10 mouse cellular contexts compared by ENCODE assay signal in the genomic region with DNA sequence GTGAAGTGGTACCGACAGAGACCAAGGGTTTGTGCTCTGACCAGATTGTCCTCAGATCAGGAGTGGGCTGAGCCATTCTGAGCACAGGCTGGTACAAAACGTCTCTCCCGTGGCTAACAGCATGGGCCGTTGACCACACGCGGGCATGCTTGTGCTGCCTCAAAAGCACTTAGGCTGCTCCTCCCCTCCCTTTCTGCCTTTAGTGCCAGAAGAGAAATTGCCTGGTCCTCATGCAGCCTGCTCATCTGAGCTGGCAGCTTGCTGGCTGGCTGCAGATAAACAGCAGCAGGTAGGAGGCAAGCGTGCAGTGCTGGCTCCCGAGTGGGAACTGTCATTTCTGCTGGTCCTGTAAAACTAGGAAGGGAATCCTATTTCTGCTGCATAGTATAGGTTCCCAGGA.
DNase-seq lines count a peak whose midpoint lies in the region; ATAC-seq lines count a peak whose summit lies in the region.
"Had no signal": no experiment of that assay in that cellular context is flagged by ENCODE, and none has a peak within 500 bp of the region (broad histone marks: within the 10 kb centered on the region; RNA-seq: fewer than 3 reads in every experiment).

No protein-coding gene starts in this region.

- H3K27me3 ChIP-seq in embryonic facial prominence, embryonic 10.5 days (replicated peaks; ENCODE audit: low read depth, poor library complexity, severe bottlenecking): 0 out of 2 replicates have a peak, but pooled peaks cover 10% of the 10 kb centered on the region
- H3K27me3 ChIP-seq: limb, embryonic 15.5 days had no signal

- 0 out of 2 replicates have a peak overlapping the region, but pooled peaks have one; percentile 3 for H3K27ac ChIP-seq in embryonic facial prominence, embryonic 10.5 days (replicated peaks)
- H3K27ac ChIP-seq: limb, embryonic 15.5 days had no signal

- peak; percentile 69; the same call in 1 of the 2 replicates for ATAC-seq in frontal cortex, adult (ENCODE audit: low TSS enrichment)

- H3K9me3 ChIP-seq in embryonic facial prominence, embryonic 10.5 days: no peaks in the 10 kb centered on the region
- H3K9me3 ChIP-seq: limb, embryonic 15.5 days had no signal

- DNase-seq in frontal cortex, postnatal 25 days (ENCODE audit: low spot score in 2 of 2): no peak
- DNase-seq in 3134 (ENCODE audit: extremely low read depth, insufficient read length, low spot score): peak; percentile 18
- DNase-seq in embryonic facial prominence, embryonic 10.5 days (ENCODE audit: low spot score): no peak
- peak; percentile 27 to 57 for DNase-seq in layer of hippocampus, postnatal 14 days (ENCODE audit: low spot score in 2 of 2)
- no peak for DNase-seq in urinary bladder, postnatal 25 days (ENCODE audit: low spot score)
- DNase-seq in spleen, adult 18-20 months: no peak
- no peak for DNase-seq in kidney, adult 18-20 months
- DNase-seq: heart, postnatal 36 days had no signal

- WGBS in embryonic facial prominence, embryonic 10.5 days: 77% methylated on average over 8 of the region's 8 CpGs

- no peaks in the 10 kb centered on the region for H3K36me3 ChIP-seq in embryonic facial prominence, embryonic 10.5 days (replicated peaks)
- H3K36me3 ChIP-seq: limb, embryonic 15.5 days had no signal

- peaks cover 24% of the 10 kb centered on the region for H3K4me1 ChIP-seq in embryonic facial prominence, embryonic 10.5 days

- H3K4me3 ChIP-seq in embryonic facial prominence, embryonic 10.5 days: no peak overlapping the region
- H3K4me3 ChIP-seq: limb, embryonic 15.5 days had no signal

Comparison
In these comparisons a context has a peak if more than half of its experiments do, and no peak if none do; other contexts are left out.
1. DNase-seq: peak in 3134 (single experiment) and layer of hippocampus, postnatal 14 days (2 of 2); none in frontal cortex, postnatal 25 days (0 of 2), embryonic facial prominence, embryonic 10.5 days (single experiment), urinary bladder, postnatal 25 days (single experiment), spleen, adult 18-20 months (0 of 2) and kidney, adult 18-20 months (single experiment).